Mouse (Mus musculus): ENCODE measurements at regions not wholly inside any gene's neighbourhood (a gene's known extent, or its start where the extent isn't known, plus 50 kb on each side); places are given as distances from the start of the nearest gene placed in this dataset.

DNA sequence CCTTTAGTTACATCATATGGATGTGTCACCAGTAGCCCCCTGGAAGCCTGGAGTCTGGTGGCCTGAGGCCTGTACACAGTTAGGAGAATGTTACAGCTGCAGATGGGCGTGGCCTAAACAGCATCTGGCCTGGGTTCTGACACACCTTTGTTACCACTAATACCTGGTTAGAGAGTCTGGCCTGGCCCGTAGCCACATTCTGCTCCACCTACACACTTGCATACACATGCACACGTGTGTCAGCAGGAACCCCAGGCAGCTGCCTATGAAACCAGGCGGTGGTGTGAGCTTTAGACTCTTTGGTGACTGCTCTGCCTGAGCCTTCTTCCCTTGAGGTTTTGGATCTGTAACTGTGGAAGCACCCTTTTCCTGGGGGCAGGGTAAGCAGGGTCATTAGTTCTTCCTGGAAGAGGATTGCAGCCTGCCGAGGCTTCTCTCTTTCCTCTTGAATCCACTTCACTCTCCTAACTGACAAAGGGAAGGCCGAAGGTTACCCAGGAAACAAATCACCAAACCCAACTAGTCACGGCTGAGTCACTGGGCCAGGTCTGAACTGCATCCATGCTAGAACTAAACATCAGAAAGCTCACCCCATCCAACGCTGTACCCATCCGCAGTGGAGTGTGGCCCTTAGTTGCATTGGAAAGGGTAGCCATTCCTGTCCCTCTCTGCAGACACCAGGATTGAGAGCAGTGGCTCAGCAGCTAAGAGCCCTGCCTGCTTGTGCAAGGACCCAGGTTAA, 71.8 kb upstream of the Mrps10 start:
- TF ChIP-seq NANOG (IDR thresholded peaks at IDR 0.05; ENCODE audit: borderline replicate concordance, low read length) = no peak
- no peak for TF ChIP-seq CTCF (conservative IDR thresholded peaks at IDR 0.05; ENCODE audit: low read length)
- TF ChIP-seq POU5F1 (IDR thresholded peaks at IDR 0.05; ENCODE audit: borderline replicate concordance, low read length) = no peak
- H3K36me3 ChIP-seq (ENCODE audit: insufficient read depth, low read length) = no peaks in the 10 kb centered on the region
- H3K9me3 ChIP-seq (ENCODE audit: low read length) = no peaks in the 10 kb centered on the region
- peaks cover 66% of the 10 kb centered on the region for H3K4me1 ChIP-seq (replicated peaks; ENCODE audit: low read depth, low read length)
- no peaks in the 10 kb centered on the region for H3K27me3 ChIP-seq (ENCODE audit: insufficient read depth, low read length)
- no peak overlapping the region for H3K4me3 ChIP-seq (replicated peaks; ENCODE audit: low read length)

- Histone ChIP-seq H3K4me1 (replicated peaks; ENCODE audit: low read depth, low read length) (peaks cover 58% of the 10 kb centered on the region), H3K9me3 (ENCODE audit: low read length) (no peaks in the 10 kb centered on the region), H3K27me3 (ENCODE audit: insufficient read depth, low read length) (no peaks in the 10 kb centered on the region), H3K4me3 (replicated peaks; ENCODE audit: low read length) (no peak overlapping the region), H3K36me3 (ENCODE audit: insufficient read depth, low read length) (peaks cover 5% of the 10 kb centered on the region; the same call in 1 of the 2 replicates)
- TF ChIP-seq CTCF (conservative IDR thresholded peaks at IDR 0.05; ENCODE audit: low read length) = no peak
- TF ChIP-seq POU5F1 (IDR thresholded peaks at IDR 0.05; ENCODE audit: borderline replicate concordance, low read length) = no peak
- TF ChIP-seq NANOG (IDR thresholded peaks at IDR 0.05; ENCODE audit: borderline replicate concordance, low read length) = no peak
Observed at GRCm38 (mm10) chr17:47295315-47296011, 73.2 kb upstream of the Mrps10 start.

- no peak overlapping the region for H3K4me3 ChIP-seq (replicated peaks; ENCODE audit: low read length)
- H3K4me1 ChIP-seq (replicated peaks; ENCODE audit: low read depth, low read length) = peaks cover 59% of the 10 kb centered on the region
- H3K27me3 ChIP-seq (ENCODE audit: insufficient read depth, low read length) = no peaks in the 10 kb centered on the region
- no peaks in the 10 kb centered on the region for H3K9me3 ChIP-seq (ENCODE audit: low read length)
- peaks cover 8% of the 10 kb centered on the region; the same call in 1 of the 2 replicates for H3K36me3 ChIP-seq (ENCODE audit: insufficient read depth, low read length)
- TF ChIP-seq POU5F1 (IDR thresholded peaks at IDR 0.05; ENCODE audit: borderline replicate concordance, low read length) (no peak), CTCF (conservative IDR thresholded peaks at IDR 0.05; ENCODE audit: low read length) (no peak), NANOG (IDR thresholded peaks at IDR 0.05; ENCODE audit: borderline replicate concordance, low read length) (no peak)
Observed at GRCm38 (mm10) chr17:47294091-47294534, 74.6 kb upstream of the Mrps10 start.

GRCm38 (mm10) chr17:47293178-47293577, 75.5 kb upstream of the Mrps10 start:
- TF ChIP-seq NANOG (IDR thresholded peaks at IDR 0.05; ENCODE audit: borderline replicate concordance, low read length) = no peak
- no peak for TF ChIP-seq CTCF (conservative IDR thresholded peaks at IDR 0.05; ENCODE audit: low read length)
- no peak for TF ChIP-seq POU5F1 (IDR thresholded peaks at IDR 0.05; ENCODE audit: borderline replicate concordance, low read length)
- Histone ChIP-seq H3K27me3 (ENCODE audit: insufficient read depth, low read length) (no peaks in the 10 kb centered on the region), H3K4me1 (replicated peaks; ENCODE audit: low read depth, low read length) (peaks cover 55% of the 10 kb centered on the region), H3K4me3 (replicated peaks; ENCODE audit: low read length) (no peak overlapping the region), H3K9me3 (ENCODE audit: low read length) (no peaks in the 10 kb centered on the region), H3K36me3 (ENCODE audit: insufficient read depth, low read length) (peaks cover 9% of the 10 kb centered on the region; the same call in 1 of the 2 replicates)

DNA sequence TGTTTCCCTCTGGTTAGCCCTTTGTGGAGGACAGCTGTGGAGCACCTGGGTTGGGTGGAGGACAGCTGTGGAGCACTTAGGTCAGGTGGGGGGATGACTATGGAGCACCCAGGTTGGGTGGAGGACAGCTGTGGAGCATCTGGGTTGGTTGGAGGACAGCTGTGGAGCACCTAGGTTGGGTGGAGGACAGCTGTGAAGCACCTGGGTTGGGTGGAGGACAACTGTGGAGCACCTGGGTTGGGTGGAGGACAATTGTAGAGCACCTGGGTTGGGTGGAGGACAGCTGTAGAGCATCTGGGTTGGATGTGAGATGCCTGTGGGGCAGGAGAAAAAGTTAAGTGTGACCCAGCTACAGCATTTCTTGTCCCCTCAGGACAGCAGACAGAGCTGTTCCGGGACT, 77.1 kb upstream of the Mrps10 start:
- Histone ChIP-seq H3K27me3 (ENCODE audit: insufficient read depth, low read length) (no peaks in the 10 kb centered on the region), H3K4me1 (replicated peaks; ENCODE audit: low read depth, low read length) (peaks cover 39% of the 10 kb centered on the region), H3K4me3 (replicated peaks; ENCODE audit: low read length) (no peak overlapping the region), H3K36me3 (ENCODE audit: insufficient read depth, low read length) (peaks cover 25% of the 10 kb centered on the region), H3K9me3 (ENCODE audit: low read length) (no peaks in the 10 kb centered on the region)
- no peak for TF ChIP-seq NANOG (IDR thresholded peaks at IDR 0.05; ENCODE audit: borderline replicate concordance, low read length)
- no peak for TF ChIP-seq CTCF (conservative IDR thresholded peaks at IDR 0.05; ENCODE audit: low read length)
- TF ChIP-seq POU5F1 (IDR thresholded peaks at IDR 0.05; ENCODE audit: borderline replicate concordance, low read length) = no peak

- Histone ChIP-seq H3K4me1 (replicated peaks; ENCODE audit: low read depth, low read length) (peaks cover 20% of the 10 kb centered on the region), H3K36me3 (ENCODE audit: insufficient read depth, low read length) (peaks cover 23% of the 10 kb centered on the region), H3K27me3 (ENCODE audit: insufficient read depth, low read length) (no peaks in the 10 kb centered on the region), H3K9me3 (ENCODE audit: low read length) (no peaks in the 10 kb centered on the region), H3K4me3 (replicated peaks; ENCODE audit: low read length) (no peak overlapping the region)
- no peak for TF ChIP-seq POU5F1 (IDR thresholded peaks at IDR 0.05; ENCODE audit: borderline replicate concordance, low read length)
- no peak for TF ChIP-seq NANOG (IDR thresholded peaks at IDR 0.05; ENCODE audit: borderline replicate concordance, low read length)
- no peak for TF ChIP-seq CTCF (conservative IDR thresholded peaks at IDR 0.05; ENCODE audit: low read length)
Observed at GRCm38 (mm10) chr17:47285616-47286015, 83.1 kb upstream of the Mrps10 start.

DNA sequence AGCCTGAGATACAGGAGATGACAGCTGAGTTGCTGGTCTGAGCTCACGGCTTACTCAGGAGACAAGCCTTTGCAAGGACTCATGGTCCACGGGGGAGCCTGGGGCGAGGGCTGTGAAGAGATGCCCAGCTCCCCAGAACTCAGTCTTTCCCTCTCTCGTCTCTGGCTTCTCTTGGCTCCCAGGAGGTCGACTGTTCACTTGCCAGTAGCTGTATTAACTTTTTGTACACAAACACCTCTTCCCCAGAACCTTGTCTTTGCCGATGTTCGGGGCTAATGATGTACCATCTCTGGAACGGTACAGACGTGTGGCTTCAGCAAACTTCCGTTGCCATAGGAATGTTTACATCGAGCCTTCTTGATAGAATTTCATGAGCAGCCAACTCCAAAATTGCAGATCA, 84.5 kb upstream of the Mrps10 start:
- H3K27me3 ChIP-seq (ENCODE audit: insufficient read depth, low read length) = no peaks in the 10 kb centered on the region
- TF ChIP-seq NANOG (IDR thresholded peaks at IDR 0.05; ENCODE audit: borderline replicate concordance, low read length) = no peak
- no peak for TF ChIP-seq POU5F1 (IDR thresholded peaks at IDR 0.05; ENCODE audit: borderline replicate concordance, low read length)
- no peak for TF ChIP-seq CTCF (conservative IDR thresholded peaks at IDR 0.05; ENCODE audit: low read length)
- H3K36me3 ChIP-seq (ENCODE audit: insufficient read depth, low read length) = peaks cover 21% of the 10 kb centered on the region
- no peak overlapping the region for H3K4me3 ChIP-seq (replicated peaks; ENCODE audit: low read length)
- H3K4me1 ChIP-seq (replicated peaks; ENCODE audit: low read depth, low read length) = peaks cover 20% of the 10 kb centered on the region
- no peaks in the 10 kb centered on the region for H3K9me3 ChIP-seq (ENCODE audit: low read length)

- no peak for TF ChIP-seq CTCF (conservative IDR thresholded peaks at IDR 0.05; ENCODE audit: low read length)
- no peak for TF ChIP-seq NANOG (IDR thresholded peaks at IDR 0.05; ENCODE audit: borderline replicate concordance, low read length)
- TF ChIP-seq POU5F1 (IDR thresholded peaks at IDR 0.05; ENCODE audit: borderline replicate concordance, low read length) = no peak
Observed at GRCm38 (mm10) chr17:47283158-47283557, 85.5 kb upstream of the Mrps10 start.

More at GRCm38 (mm10) chr17:47283158-47283557, 85.5 kb upstream of the Mrps10 start:
- H3K9me3 ChIP-seq (ENCODE audit: low read length) = no peaks in the 10 kb centered on the region
- peaks cover 18% of the 10 kb centered on the region for H3K36me3 ChIP-seq (ENCODE audit: insufficient read depth, low read length)
- H3K27me3 ChIP-seq (ENCODE audit: insufficient read depth, low read length) = no peaks in the 10 kb centered on the region
- H3K4me3 ChIP-seq (replicated peaks; ENCODE audit: low read length) = no peak overlapping the region
- H3K4me1 ChIP-seq (replicated peaks; ENCODE audit: low read depth, low read length) = peaks cover 25% of the 10 kb centered on the region
